Mouse (Mus musculus) cerebellum, adult 2 months (tissue): Measurements from ENCODE around the gene Tnfaip1.

Experiments used
- CTCF ChIP-seq: fragments of 200-500 bp; IDR thresholded peaks from 2 replicates; pipeline ENCODE4 v1.5.1; 2011; ENCODE audit warnings: low read depth, mild to moderate bottlenecking, control low read depth, low read length, moderate library complexity, borderline replicate concordance; ENCODE audit not compliant: insufficient read depth
- POLR2A ChIP-seq: fragments of 200-500 bp; IDR thresholded peaks from 2 replicates; pipeline ENCODE4 v1.6.1; 2011; ENCODE audit warnings: low read length, control low read depth, borderline replicate concordance; ENCODE audit not compliant: insufficient read depth

DNA sequence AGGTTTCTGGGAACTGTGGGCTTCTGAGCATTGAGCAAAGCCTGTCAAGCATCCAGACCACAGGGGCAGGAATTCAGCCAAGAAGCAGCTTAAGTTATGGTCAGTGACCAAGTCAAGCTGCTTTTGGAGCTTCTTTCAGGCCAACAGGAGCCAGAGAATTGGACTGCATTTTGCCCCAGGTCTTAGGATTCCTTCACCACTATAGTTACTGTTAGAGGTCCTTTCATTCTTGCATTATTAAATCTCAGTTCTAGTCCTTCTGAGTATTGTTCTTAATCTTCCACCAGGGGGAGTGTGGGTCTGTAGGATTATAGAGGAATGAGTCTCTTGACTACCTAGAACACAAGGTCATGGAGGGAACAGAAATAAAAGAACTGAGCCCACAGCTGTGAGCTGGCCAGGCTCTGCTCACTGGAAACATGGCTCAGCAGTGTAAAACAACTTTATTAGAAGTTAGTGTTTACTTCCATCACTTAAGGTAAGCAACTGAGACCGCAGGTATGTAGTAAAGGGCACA, 13.6 kb downstream of the Tnfaip1 start:
- TF ChIP-seq CTCF (peak; percentile 2; the same call in 1 of the 2 replicates), POLR2A (no peak)
